Mouse (Mus musculus): ENCODE data around the gene Arhgdia. TPM values are rescaled to one million over a fixed set of nuclear protein-coding genes. Genes with fewer than 3 reads are reported as not detected.

Arhgdia gene
- polyA plus RNA-seq (2016; fragmentation: Nextera tagmentation; extraction: Ambion mirVana), result 742 and 814 TPM in 2 replicates

- Histone ChIP-seq H3K4me3 (peak within 1 kb of the TSS; percentile 90), H3K4me1 (peaks cover 42% of the 10 kb centered on the region), H3K36me3 (peaks cover 80% of the 10 kb centered on the region), H3K27ac (peak within 1 kb of the TSS; percentile 97), H3K27me3 (ENCODE audit: low read depth, poor library complexity, severe bottlenecking) (no peaks in the 10 kb centered on the region), H3K9me3 (replicated peaks) (0 out of 2 replicates have a peak, but pooled peaks cover 2% of the 10 kb centered on the region)
- WGBS, result 5% methylated on average over 75 of the region's 75 CpGs
- DNase-seq (ENCODE audit: low spot score), result peak; percentile 92
Measured at GRCm38 (mm10) chr11:120581490-120582267, at the start of gene Arhgdia. TSS of gene Arhgdia (minus strand) at chr11:120581624.

- Histone ChIP-seq H3K36me3 (peaks cover 43% of the 10 kb centered on the region), H3K27ac (peak overlapping the region; percentile 66), H3K4me1 (peaks cover 48% of the 10 kb centered on the region), H3K27me3 (ENCODE audit: low read depth, poor library complexity, severe bottlenecking) (no peaks in the 10 kb centered on the region), H3K9me3 (replicated peaks) (no peaks in the 10 kb centered on the region), H3K4me3 (peak overlapping the region; percentile 18)
- WGBS, result 64% methylated on average over 5 of the region's 5 CpGs
- no peak for DNase-seq (ENCODE audit: low spot score)
Measured at GRCm38 (mm10) chr11:120630401-120630871, 49.0 kb upstream of the Arhgdia start.

- Histone ChIP-seq H3K4me1 (peaks cover 54% of the 10 kb centered on the region), H3K27me3 (ENCODE audit: low read depth, poor library complexity, severe bottlenecking) (no peaks in the 10 kb centered on the region), H3K4me3 (peak overlapping the region; percentile 18), H3K9me3 (replicated peaks) (no peaks in the 10 kb centered on the region), H3K27ac (peak overlapping the region; percentile 66), H3K36me3 (peaks cover 43% of the 10 kb centered on the region)
- DNase-seq (ENCODE audit: low spot score), result no peak
- WGBS, result 51% methylated on average over 7 of the region's 7 CpGs
Measured at GRCm38 (mm10) chr11:120629911-120630310, 48.5 kb upstream of the Arhgdia start.

GRCm38 (mm10) chr11:120629341-120629730 lies 47.9 kb upstream of the Arhgdia start:
- DNase-seq (ENCODE audit: low spot score), result no peak
- H3K4me3 ChIP-seq, result peak overlapping the region; percentile 18
- H3K27me3 ChIP-seq (ENCODE audit: low read depth, poor library complexity, severe bottlenecking), result no peaks in the 10 kb centered on the region
- peaks cover 43% of the 10 kb centered on the region for H3K36me3 ChIP-seq
- 79% methylated on average over 23 of the region's 23 CpGs for WGBS
- no peaks in the 10 kb centered on the region for H3K9me3 ChIP-seq (replicated peaks)
- H3K4me1 ChIP-seq, result peaks cover 57% of the 10 kb centered on the region
- H3K27ac ChIP-seq, result 0 out of 2 replicates have a peak overlapping the region, but pooled peaks have one; percentile 66

GRCm38 (mm10) chr11:120628601-120629340 lies 47.3 kb upstream of the Arhgdia start:
- no peak for DNase-seq (ENCODE audit: low spot score)
- H3K27me3 ChIP-seq (ENCODE audit: low read depth, poor library complexity, severe bottlenecking), result no peaks in the 10 kb centered on the region
- peak overlapping the region; percentile 19 for H3K4me3 ChIP-seq

GRCm38 (mm10) chr11:120627468-120628300 lies 46.3 kb upstream of the Arhgdia start:
- no peaks in the 10 kb centered on the region for H3K27me3 ChIP-seq (ENCODE audit: low read depth, poor library complexity, severe bottlenecking)
- WGBS, result 84% methylated on average over 22 of the region's 22 CpGs
- peaks cover 51% of the 10 kb centered on the region for H3K36me3 ChIP-seq
- no peak for DNase-seq (ENCODE audit: low spot score)
- no peak overlapping the region for H3K27ac ChIP-seq
- peaks cover 56% of the 10 kb centered on the region for H3K4me1 ChIP-seq
- H3K4me3 ChIP-seq, result no peak overlapping the region
- H3K9me3 ChIP-seq (replicated peaks), result no peaks in the 10 kb centered on the region

More at GRCm38 (mm10) chr11:120628601-120629340, 47.3 kb upstream of the Arhgdia start:
- 97% methylated on average over 23 of the region's 23 CpGs for WGBS
- Histone ChIP-seq H3K36me3 (peaks cover 43% of the 10 kb centered on the region), H3K4me1 (peaks cover 59% of the 10 kb centered on the region), H3K9me3 (replicated peaks) (no peaks in the 10 kb centered on the region), H3K27ac (no peak overlapping the region)

- H3K9me3 ChIP-seq (replicated peaks), result no peaks in the 10 kb centered on the region
- no peak overlapping the region for H3K4me3 ChIP-seq
- WGBS, result 94% methylated on average over 11 of the region's 11 CpGs
- no peaks in the 10 kb centered on the region for H3K27me3 ChIP-seq (ENCODE audit: low read depth, poor library complexity, severe bottlenecking)
- peaks cover 50% of the 10 kb centered on the region for H3K4me1 ChIP-seq
- DNase-seq (ENCODE audit: low spot score), result no peak
- no peak overlapping the region for H3K27ac ChIP-seq
- peaks cover 57% of the 10 kb centered on the region for H3K36me3 ChIP-seq
Measured at GRCm38 (mm10) chr11:120626785-120627467, 45.5 kb upstream of the Arhgdia start.

- 23% methylated on average over 5 of the region's 5 CpGs for WGBS
- peak within 1 kb of the TSS; percentile 87 for H3K4me3 ChIP-seq
- no peak for DNase-seq (ENCODE audit: low spot score)
- H3K27ac ChIP-seq, result peak within 1 kb of the TSS; percentile 79
- no peaks in the 10 kb centered on the region for H3K27me3 ChIP-seq (ENCODE audit: low read depth, poor library complexity, severe bottlenecking)
- H3K9me3 ChIP-seq (replicated peaks), result no peaks in the 10 kb centered on the region
- H3K36me3 ChIP-seq, result peaks cover 71% of the 10 kb centered on the region
- peaks cover 33% of the 10 kb centered on the region for H3K4me1 ChIP-seq
Measured at GRCm38 (mm10) chr11:120625152-120625775, 43.8 kb upstream of the Arhgdia start, which contains the start of gene Sirt7. TSS of gene Sirt7 (minus strand) at chr11:120625240.

- 0% methylated on average over 53 of the region's 53 CpGs for WGBS
- peak overlapping the region; percentile 87 for H3K4me3 ChIP-seq
- no peaks in the 10 kb centered on the region for H3K9me3 ChIP-seq (replicated peaks)
- no peaks in the 10 kb centered on the region for H3K27me3 ChIP-seq (ENCODE audit: low read depth, poor library complexity, severe bottlenecking)
- peaks cover 71% of the 10 kb centered on the region for H3K36me3 ChIP-seq
- H3K27ac ChIP-seq, result peak overlapping the region; percentile 79
- DNase-seq (ENCODE audit: low spot score), result peak; percentile 90
- H3K4me1 ChIP-seq, result peaks cover 28% of the 10 kb centered on the region
Measured at GRCm38 (mm10) chr11:120624680-120625111, 43.3 kb upstream of the Arhgdia start.

- H3K9me3 ChIP-seq (replicated peaks), result no peaks in the 10 kb centered on the region
- peaks cover 22% of the 10 kb centered on the region for H3K4me1 ChIP-seq
- peak overlapping the region; percentile 79 for H3K27ac ChIP-seq
- 13% methylated on average over 30 of the region's 30 CpGs for WGBS
- peak overlapping the region; percentile 87 for H3K4me3 ChIP-seq
- peaks cover 70% of the 10 kb centered on the region for H3K36me3 ChIP-seq
- DNase-seq (ENCODE audit: low spot score), result peak; percentile 74
- H3K27me3 ChIP-seq (ENCODE audit: low read depth, poor library complexity, severe bottlenecking), result no peaks in the 10 kb centered on the region
Measured at GRCm38 (mm10) chr11:120623961-120624679, 42.7 kb upstream of the Arhgdia start.

- peaks cover 26% of the 10 kb centered on the region for H3K4me1 ChIP-seq
- H3K36me3 ChIP-seq, result peaks cover 73% of the 10 kb centered on the region
- no peak overlapping the region for H3K27ac ChIP-seq
- 93% methylated on average over 6 of the region's 6 CpGs for WGBS
- H3K4me3 ChIP-seq, result no peak overlapping the region
- no peak for DNase-seq (ENCODE audit: low spot score)
- no peaks in the 10 kb centered on the region for H3K27me3 ChIP-seq (ENCODE audit: low read depth, poor library complexity, severe bottlenecking)
- H3K9me3 ChIP-seq (replicated peaks), result no peaks in the 10 kb centered on the region
Measured at GRCm38 (mm10) chr11:120622805-120623204, 41.4 kb upstream of the Arhgdia start.
